Comparison of ENCODE assay signal across 8 mouse cellular contexts in the genomic region with DNA sequence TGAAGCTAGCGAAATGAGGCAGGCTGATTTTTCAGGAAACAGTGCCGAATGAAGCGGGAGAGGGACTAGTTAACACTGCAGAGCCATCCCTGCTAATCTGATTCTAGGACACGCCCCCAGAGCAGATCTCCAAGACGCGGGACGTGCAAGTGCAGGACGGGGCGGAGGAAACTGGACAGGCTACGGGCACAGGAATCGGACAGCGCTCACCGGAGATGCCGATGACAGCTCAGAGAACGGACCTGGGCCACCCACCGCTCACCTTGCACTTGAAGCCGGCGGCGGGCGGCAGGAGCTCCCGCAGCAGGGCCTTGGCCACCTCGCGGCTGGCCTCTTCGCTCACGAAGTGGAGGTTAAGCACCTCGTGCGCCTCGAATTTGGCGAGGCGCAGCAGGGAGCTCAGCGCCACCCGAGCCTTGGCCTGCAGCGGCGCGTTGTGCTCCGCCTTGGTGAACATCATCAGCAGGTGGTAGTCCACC. TPM values are rescaled to one million over a fixed set of nuclear protein-coding genes. Genes with fewer than 3 reads are reported as not detected.
DNase-seq lines count a peak whose midpoint lies in the region; ATAC-seq and TF ChIP-seq lines count a peak whose summit lies in the region.

No protein-coding gene starts in this region.

- ATAC-seq in heart, embryonic 16.5 days (replicated peaks; ENCODE audit: extremely low read depth, insufficient read depth, low FRiP score) = peak; percentile 62
- peak; percentile 84 for ATAC-seq in neural tube, embryonic 15.5 days (ENCODE audit: low FRiP score)

- no peaks in the 10 kb centered on the region for H3K36me3 ChIP-seq in ES-Bruce4 (ENCODE audit: control insufficient read depth, insufficient read depth, low read length, poor library complexity, severe bottlenecking)
- peaks cover 9% of the 10 kb centered on the region for H3K36me3 ChIP-seq in forebrain, embryonic 10.5 days (replicated peaks)
- H3K36me3 ChIP-seq in heart, embryonic 16.5 days (ENCODE audit: control insufficient read depth, insufficient read depth) = no peaks in the 10 kb centered on the region
- H3K36me3 ChIP-seq in neural tube, embryonic 15.5 days = 0 out of 2 replicates have a peak, but pooled peaks cover 2% of the 10 kb centered on the region

- peak overlapping the region; percentile 100 for H3K4me2 ChIP-seq in heart, embryonic 16.5 days (ENCODE audit: low read depth, low read length)
- H3K4me2 ChIP-seq in neural tube, embryonic 15.5 days = peak overlapping the region; percentile 94

- no peak for TF ChIP-seq CTCF in ES-Bruce4 (IDR thresholded peaks at IDR 0.05; ENCODE audit: low read depth, low read length)
- no peak for TF ChIP-seq CTCF in brain, embryonic 14.5 days (IDR thresholded peaks at IDR 0.05; ENCODE audit: borderline replicate concordance, extremely low read depth, insufficient read depth, insufficient read length)

- H3K9me3 ChIP-seq in ES-Bruce4 (replicated peaks; ENCODE audit: control insufficient read depth, insufficient read depth, low read length, poor library complexity, severe bottlenecking) = no peaks in the 10 kb centered on the region
- H3K9me3 ChIP-seq in forebrain, embryonic 10.5 days = no peaks in the 10 kb centered on the region
- H3K9me3 ChIP-seq in heart, embryonic 16.5 days (replicated peaks; ENCODE audit: control insufficient read depth, low read length) = no peaks in the 10 kb centered on the region
- H3K9me3 ChIP-seq in neural tube, embryonic 15.5 days (replicated peaks) = no peaks in the 10 kb centered on the region

- no peak for TF ChIP-seq POLR2A in ES-Bruce4 (IDR thresholded peaks at IDR 0.05; ENCODE audit: insufficient read depth, low read length)
- TF ChIP-seq POLR2A in brain, embryonic 14.5 days (IDR thresholded peaks at IDR 0.05; ENCODE audit: borderline replicate concordance, extremely low read depth, insufficient read depth, insufficient read length, poor library complexity, severe bottlenecking) = no peak

- under 1% methylated on average over 36 of the region's 36 CpGs for WGBS in forebrain, embryonic 10.5 days
- under 1% methylated on average over 36 of the region's 36 CpGs for WGBS in heart, embryonic 16.5 days
- WGBS in neural tube, embryonic 15.5 days = under 1% methylated on average over 36 of the region's 36 CpGs

- no peak for TF ChIP-seq EP300 in ES-Bruce4 (IDR thresholded peaks at IDR 0.05; ENCODE audit: insufficient read depth, low read depth, low read length)

- H3K4me1 ChIP-seq in ES-Bruce4 (ENCODE audit: control insufficient read depth, insufficient read depth, low read length) = no peaks in the 10 kb centered on the region
- peaks cover 22% of the 10 kb centered on the region for H3K4me1 ChIP-seq in forebrain, embryonic 10.5 days
- H3K4me1 ChIP-seq in heart, embryonic 16.5 days (ENCODE audit: control insufficient read depth, insufficient read depth, low read length) = peaks cover 12% of the 10 kb centered on the region
- H3K4me1 ChIP-seq in neural tube, embryonic 15.5 days = peaks cover 22% of the 10 kb centered on the region

- no peaks in the 10 kb centered on the region for H3K27me3 ChIP-seq in ES-Bruce4 (ENCODE audit: control insufficient read depth, insufficient read depth, low read length, poor library complexity, severe bottlenecking)
- H3K27me3 ChIP-seq in forebrain, embryonic 10.5 days (ENCODE audit: poor library complexity, severe bottlenecking) = no peaks in the 10 kb centered on the region
- H3K27me3 ChIP-seq in heart, embryonic 16.5 days (ENCODE audit: control insufficient read depth, insufficient read depth, low read length) = no peaks in the 10 kb centered on the region
- no peaks in the 10 kb centered on the region for H3K27me3 ChIP-seq in neural tube, embryonic 15.5 days (replicated peaks)

- peak overlapping the region; percentile 84 for H3K4me3 ChIP-seq in ES-Bruce4 (ENCODE audit: low read depth, low read length)
- H3K4me3 ChIP-seq in forebrain, embryonic 10.5 days = peak overlapping the region; percentile 76
- H3K4me3 ChIP-seq in heart, embryonic 16.5 days (ENCODE audit: low read length) = peak overlapping the region; percentile 85
- H3K4me3 ChIP-seq in neural tube, embryonic 15.5 days (replicated peaks) = peak overlapping the region; percentile 67

- DNase-seq in brain, embryonic 14.5 days (ENCODE audit: low read depth) = peak; percentile 86
- DNase-seq in forebrain, embryonic 10.5 days (ENCODE audit: extremely low spot score, low spot score) = peak; percentile 81
- DNase-seq in kidney, postnatal 25 days = peak; percentile 81 to 87
- peak; percentile 74 to 78 for DNase-seq in lung, adult 18-20 months
- DNase-seq in urinary bladder, adult 2 months (ENCODE audit: low spot score) = peak; percentile 56

- peak overlapping the region; percentile 72 for H3K9ac ChIP-seq in ES-Bruce4 (ENCODE audit: low read depth, poor library complexity, severe bottlenecking)
- peak overlapping the region; percentile 84 for H3K9ac ChIP-seq in heart, embryonic 16.5 days (ENCODE audit: low read length)
- peak overlapping the region; percentile 69 for H3K9ac ChIP-seq in neural tube, embryonic 15.5 days (replicated peaks)

- H3K27ac ChIP-seq in ES-Bruce4 (ENCODE audit: insufficient read depth, low read length) = no peak overlapping the region
- peak overlapping the region; percentile 93 for H3K27ac ChIP-seq in forebrain, embryonic 10.5 days
- peak overlapping the region; percentile 80 for H3K27ac ChIP-seq in heart, embryonic 16.5 days (ENCODE audit: low read length)
- H3K27ac ChIP-seq in neural tube, embryonic 15.5 days (replicated peaks) = peak overlapping the region; percentile 87

RNA-seq across cellular contexts. Expression of gene Xxylt1, which starts 0.6 kb away (rescaled TPM):
- polyA plus RNA-seq in ES-Bruce4 (2011; ENCODE audit: insufficient read depth, insufficient read length, low read depth, missing spikeins) = 14.8 and 15.7 TPM in 2 replicates
- 13.9 and 15.3 TPM in 2 replicates for polyA plus RNA-seq in brain, embryonic 14.5 days (2012; rRNA removed)
- 13.9 and 14.4 TPM in 2 replicates for polyA plus RNA-seq in forebrain, embryonic 10.5 days (2016; fragmentation: Nextera tagmentation; extraction: Ambion mirVana)
- polyA plus RNA-seq in heart, embryonic 16.5 days (2015; fragmentation: Nextera tagmentation; extraction: Ambion mirVana) = 8.0 and 8.4 TPM in 2 replicates
- polyA plus RNA-seq in neural tube, embryonic 15.5 days (2015; fragmentation: Nextera tagmentation; extraction: Ambion mirVana) = 16.3 and 17.8 TPM in 2 replicates
- polyA plus RNA-seq in urinary bladder, adult 2 months (2012; rRNA removed) = 12.3 and 13.6 TPM in 2 replicates
